Mouse (Mus musculus) urinary bladder, adult 2 months (tissue): ENCODE data around the gene Slc22a23. TPM values are rescaled to one million over a fixed set of nuclear protein-coding genes. Genes with fewer than 3 reads are reported as not detected.

Source experiments
- DNase-seq: peaks from one replicate; pipeline ENCODE4 v3.0.0; 2022; ENCODE audit warnings: low spot score
- polyA plus RNA-seq: library from polyadenylated mRNA; depleted of rRNA; stranded (reverse); fragments of >200 nt; gene quantifications from 2 replicates; pipeline ENCODE4 v1.2.3, GENCODE M21; 2012; rRNA removed

Slc22a23 gene
- polyA plus RNA-seq, 1 experiment = 31.8 TPM

DNA sequence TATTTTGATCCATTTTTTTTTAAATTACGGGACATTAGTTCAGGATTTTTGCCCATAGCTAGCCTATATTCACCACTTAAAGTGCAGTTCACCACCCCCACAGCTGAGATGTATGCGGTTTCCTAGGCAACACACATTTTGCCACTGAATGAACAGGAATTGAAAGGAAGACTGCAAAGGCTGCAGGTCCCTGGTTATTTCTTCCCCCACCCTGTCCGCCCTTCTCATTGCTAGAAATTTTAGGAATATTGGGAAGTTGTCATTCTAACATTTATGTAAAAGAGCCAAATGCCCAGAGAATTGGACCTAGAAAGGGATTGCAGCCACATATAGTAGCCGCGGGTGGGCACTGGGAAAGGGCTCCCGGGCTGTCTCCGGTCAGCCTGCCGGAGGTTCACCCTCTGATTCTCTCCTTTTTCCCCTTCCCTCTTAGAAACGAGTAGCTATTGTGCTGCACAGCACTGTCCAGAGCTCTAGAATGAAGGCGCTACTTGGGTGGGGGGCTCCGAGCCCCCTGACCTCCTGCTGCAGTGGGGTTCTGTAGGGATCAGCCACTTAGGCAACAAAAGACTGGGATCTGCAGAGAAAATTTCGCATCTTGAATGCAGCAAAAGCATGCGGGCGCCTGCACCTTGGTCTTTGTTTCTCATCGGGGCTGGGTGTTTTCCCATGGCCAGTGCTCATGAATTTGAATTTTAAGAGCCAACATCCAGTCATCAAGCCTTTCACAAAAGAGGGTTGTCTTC lies 211.5 kb downstream of the Slc22a23 start:
- DNase-seq = no peak

DNA sequence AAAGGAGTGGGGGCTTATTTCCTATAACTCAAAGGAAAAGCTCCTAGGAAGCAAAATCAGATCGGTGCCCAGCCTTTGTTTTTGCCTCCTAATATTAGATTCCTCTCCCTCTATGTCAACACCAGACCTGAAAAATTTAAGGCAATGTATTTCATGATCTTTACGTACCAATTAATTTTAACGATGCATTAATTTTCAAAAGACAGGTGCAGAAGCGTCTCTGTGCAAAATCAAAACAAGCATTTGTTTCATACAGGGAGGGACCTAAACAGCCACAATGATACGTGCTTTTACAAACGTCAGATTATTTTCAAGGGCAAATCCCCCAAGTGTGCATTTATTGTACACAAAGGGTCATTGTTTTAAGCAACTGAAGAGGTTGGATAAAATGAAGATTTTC lies 212.1 kb downstream of the Slc22a23 start:
- no peak for DNase-seq

DNA sequence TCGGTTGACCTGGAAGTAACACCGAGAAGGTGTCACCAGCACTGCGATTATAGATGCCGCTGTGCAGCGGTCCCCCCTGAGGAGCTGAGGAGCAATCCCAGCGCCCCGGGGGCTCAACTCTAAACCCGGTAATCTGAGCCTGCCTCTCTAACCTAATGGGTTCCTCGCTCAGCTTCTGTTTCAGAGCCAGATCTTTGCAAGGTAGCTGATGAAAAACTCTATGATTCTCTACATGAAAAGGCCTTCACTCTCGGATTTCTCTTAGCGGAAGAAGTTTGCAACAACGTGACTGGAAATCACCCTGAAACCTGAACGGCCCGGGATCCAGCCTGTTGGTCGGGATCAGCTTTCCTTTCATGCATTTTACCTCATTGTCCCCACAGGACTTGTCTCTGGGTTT lies 212.7 kb downstream of the Slc22a23 start:
- DNase-seq = no peak

DNA sequence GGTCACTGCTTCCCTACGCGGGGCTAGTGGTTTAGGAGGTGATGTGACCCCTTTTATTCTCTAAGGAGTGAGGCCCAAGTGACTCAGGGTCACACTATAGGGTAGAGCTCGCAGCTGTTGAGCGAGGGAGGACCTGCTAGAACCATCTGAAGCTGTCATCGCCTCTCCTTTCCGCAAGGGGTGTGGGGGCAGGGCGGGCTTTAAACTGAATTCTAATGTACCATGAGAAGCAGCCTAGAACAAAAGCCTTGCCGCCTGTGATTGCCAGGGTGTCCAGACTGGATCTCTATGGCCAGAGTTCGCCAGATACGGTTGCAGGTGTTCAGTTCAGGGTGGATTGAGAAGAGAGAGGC lies 213.3 kb downstream of the Slc22a23 start:
- no peak for DNase-seq

DNA sequence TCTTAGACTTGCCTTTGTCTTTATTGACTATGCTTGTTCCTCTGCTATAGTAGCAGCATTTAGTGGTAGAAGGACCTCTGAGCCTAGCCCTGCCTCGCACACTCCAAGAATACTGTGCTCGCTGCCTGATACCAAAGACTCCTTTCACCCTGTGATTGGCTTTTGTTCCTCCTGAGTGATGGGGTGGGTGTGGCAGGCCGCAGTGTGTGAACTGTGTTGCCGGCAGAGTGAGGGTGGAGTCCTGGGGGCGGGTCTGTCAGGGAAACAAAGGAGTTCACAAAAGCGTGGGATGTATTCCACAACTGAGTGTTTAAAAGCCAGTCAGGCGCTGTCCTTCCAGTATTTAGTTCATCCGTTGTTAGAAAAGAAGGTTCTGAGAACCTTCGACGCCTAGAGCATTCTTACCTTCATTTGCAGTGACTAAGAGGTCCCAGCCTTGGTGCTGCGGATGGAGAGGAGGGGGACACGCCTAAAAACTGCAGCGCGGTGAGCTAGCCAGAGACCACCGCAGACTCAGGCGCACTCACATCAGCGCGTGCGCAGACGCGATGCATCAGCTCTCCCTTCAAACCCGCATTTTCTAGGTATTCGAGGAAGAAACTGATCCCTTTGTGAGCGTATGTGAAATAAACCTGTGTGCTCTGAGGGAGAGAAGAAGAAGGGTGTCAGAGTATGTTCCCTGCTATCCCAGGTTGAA lies 213.8 kb downstream of the Slc22a23 start:
- no peak for DNase-seq

DNA sequence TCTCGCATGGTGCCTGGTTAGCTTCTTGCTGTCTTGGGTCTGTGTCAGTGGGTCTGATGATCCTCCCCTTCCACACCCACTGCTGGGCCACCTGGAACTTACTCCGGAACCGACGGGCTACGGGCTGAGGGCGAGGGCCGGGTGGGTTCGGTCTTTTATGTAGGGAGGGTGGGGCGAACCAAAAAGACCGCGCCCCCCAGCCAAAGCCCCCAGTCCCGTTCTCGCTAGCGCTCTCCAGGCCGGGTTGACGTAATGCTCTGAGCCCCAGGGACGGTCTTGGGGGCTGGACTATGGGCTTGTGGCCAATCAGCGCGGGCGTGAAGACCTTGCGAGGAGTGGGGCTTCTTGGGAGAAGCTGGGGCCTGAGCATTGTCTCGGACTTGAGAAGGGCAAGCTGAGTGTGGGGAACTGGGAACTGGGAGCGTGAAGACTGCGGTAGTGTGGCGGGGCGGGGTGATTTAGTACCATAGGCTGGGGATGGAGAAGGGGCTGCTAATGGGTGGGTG lies 214.7 kb downstream of the Slc22a23 start, which contains the start of gene Tubb2b:
Tubb2b (minus strand) TSS at position 241 of the 506 bp plus-strand sequence.
- DNase-seq = no peak

DNA sequence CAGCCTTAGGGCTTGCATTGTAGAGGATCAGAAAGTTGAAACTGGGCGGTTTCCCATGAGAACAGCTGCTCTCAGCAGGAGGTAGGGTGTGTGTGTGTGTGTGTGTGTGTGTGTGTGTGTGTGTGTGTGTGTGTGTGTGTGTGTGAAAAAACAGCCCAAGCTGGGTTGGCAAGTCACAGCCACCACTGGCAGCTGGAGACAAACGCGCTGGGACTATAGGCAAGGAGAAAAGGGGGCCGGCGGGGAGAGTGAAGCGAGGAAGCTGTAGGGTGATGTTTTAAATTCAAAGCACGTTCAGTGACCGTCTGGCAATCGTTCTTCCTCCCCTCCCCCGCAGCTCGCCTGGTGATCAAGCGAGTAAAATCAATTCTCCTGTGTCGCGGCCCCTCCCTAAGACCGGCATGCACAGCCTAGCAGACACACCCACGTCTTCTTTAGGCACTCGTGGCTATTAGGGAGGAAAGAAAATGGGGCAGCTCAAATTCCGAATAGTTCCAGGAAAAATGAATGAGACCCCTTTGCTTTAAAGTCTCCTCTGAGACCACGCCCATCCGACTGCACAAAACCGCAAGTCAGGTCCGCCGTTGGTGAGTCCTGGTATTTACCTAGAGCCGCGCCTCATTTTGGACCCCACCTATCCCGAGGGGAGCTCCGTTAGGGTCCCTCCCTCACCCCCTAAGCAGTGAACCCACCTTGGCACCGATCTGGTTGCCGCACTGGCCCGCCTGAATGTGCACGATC lies 215.3 kb downstream of the Slc22a23 start:
- DNase-seq = no peak

Other genes starting within 250 kb of the Slc22a23 start
- 8.7 and 13.3 TPM in 2 replicates for gene Tubb2b, start 214.7 kb downstream of the Slc22a23 start, polyA plus RNA-seq
- 61.5 and 69.2 TPM in 2 replicates for gene Psmg4, start 182.2 kb downstream of the Slc22a23 start, polyA plus RNA-seq